Mouse (Mus musculus) megakaryocyte, embryonic 14.5 days (primary cell): ENCODE results near the gene Asb11. TPM values are rescaled to one million over a fixed set of nuclear protein-coding genes. Genes with fewer than 3 reads are reported as not detected.

Source experiments
- H3K27me3 ChIP-seq: replicated peaks from 2 replicates; pipeline ENCODE3; 2012; ENCODE audit warnings: inconsistent platforms
- H3K36me3 ChIP-seq: replicated peaks from 2 replicates; pipeline ENCODE3; 2012; ENCODE audit warnings: low read length, inconsistent platforms, mixed read lengths
- H3K4me1 ChIP-seq: 2 replicates; pipeline ENCODE4 v1.6.1; 2012; ENCODE audit warnings: inconsistent platforms
- H3K4me3 ChIP-seq: replicated peaks from 2 replicates; pipeline ENCODE3; 2012; ENCODE audit warnings: moderate library complexity, mild to moderate bottlenecking, inconsistent platforms
- H3K9me3 ChIP-seq: 2 replicates; pipeline ENCODE4 v1.6.1; 2012; ENCODE audit warnings: inconsistent platforms
- FLI1 ChIP-seq: IDR thresholded peaks from 2 replicates; pipeline ENCODE4 v1.6.1; 2012; ENCODE audit warnings: low read length, inconsistent platforms, mixed read lengths
- GATA1 ChIP-seq: IDR thresholded peaks from 3 replicates; pipeline ENCODE4 v1.6.1; 2012; ENCODE audit warnings: mixed read lengths, low read length, inconsistent platforms, borderline replicate concordance
- polyA plus RNA-seq: library from polyadenylated mRNA; stranded (reverse); fragments of >175 nt; gene quantifications from 2 replicates; pipeline ENCODE4 v1.2.3, GENCODE M21; 2012; ENCODE audit warnings: low replicate concordance; ENCODE audit not compliant: insufficient read depth

Asb11 gene
- polyA plus RNA-seq, 1 experiment, result not detected

GRCm38 (mm10) chrX:164419471-164419939 lies 17.3 kb upstream of the Asb11 start, which contains the start of gene Piga:
TSS of gene Piga (plus strand) at chrX:164419787.
- H3K4me1 ChIP-seq, result peaks cover 17% of the 10 kb centered on the region
- TF ChIP-seq FLI1 (no peak), GATA1 (no peak)
- no peaks in the 10 kb centered on the region for H3K9me3 ChIP-seq
- H3K36me3 ChIP-seq, result peaks cover 20% of the 10 kb centered on the region
- peak within 1 kb of the TSS; percentile 94 for H3K4me3 ChIP-seq
- H3K27me3 ChIP-seq, result peaks cover 2% of the 10 kb centered on the region

GRCm38 (mm10) chrX:164419955-164420354 lies 16.8 kb upstream of the Asb11 start:
- TF ChIP-seq GATA1, result no peak
- no peak for TF ChIP-seq FLI1
- Histone ChIP-seq H3K36me3 (peaks cover 20% of the 10 kb centered on the region), H3K4me1 (peaks cover 22% of the 10 kb centered on the region), H3K4me3 (peak overlapping the region; percentile 94), H3K27me3 (peaks cover 2% of the 10 kb centered on the region), H3K9me3 (no peaks in the 10 kb centered on the region)

- no peak for TF ChIP-seq GATA1
- TF ChIP-seq FLI1, result no peak
- Histone ChIP-seq H3K4me1 (peaks cover 27% of the 10 kb centered on the region), H3K4me3 (peak overlapping the region; percentile 94), H3K36me3 (peaks cover 23% of the 10 kb centered on the region), H3K27me3 (peaks cover 2% of the 10 kb centered on the region), H3K9me3 (no peaks in the 10 kb centered on the region)
Observed at GRCm38 (mm10) chrX:164420518-164420917, 16.3 kb upstream of the Asb11 start.

GRCm38 (mm10) chrX:164424821-164425220 lies 12.0 kb upstream of the Asb11 start:
- H3K4me3 ChIP-seq, result no peak overlapping the region
- TF ChIP-seq GATA1 (no peak), FLI1 (no peak)
- H3K27me3 ChIP-seq, result no peaks in the 10 kb centered on the region
- peaks cover 40% of the 10 kb centered on the region for H3K4me1 ChIP-seq
- H3K36me3 ChIP-seq, result peaks cover 47% of the 10 kb centered on the region
- no peaks in the 10 kb centered on the region for H3K9me3 ChIP-seq

GRCm38 (mm10) chrX:164427295-164427694 lies 9.5 kb upstream of the Asb11 start:
- TF ChIP-seq GATA1 (no peak), FLI1 (no peak)
- Histone ChIP-seq H3K4me1 (peaks cover 47% of the 10 kb centered on the region), H3K36me3 (peaks cover 65% of the 10 kb centered on the region), H3K4me3 (no peak overlapping the region), H3K9me3 (no peaks in the 10 kb centered on the region), H3K27me3 (no peaks in the 10 kb centered on the region)

GRCm38 (mm10) chrX:164428224-164428623 lies 8.6 kb upstream of the Asb11 start:
- TF ChIP-seq FLI1, result no peak
- TF ChIP-seq GATA1, result no peak
- H3K4me3 ChIP-seq, result no peak overlapping the region
- peaks cover 53% of the 10 kb centered on the region for H3K4me1 ChIP-seq
- H3K27me3 ChIP-seq, result no peaks in the 10 kb centered on the region
- peaks cover 58% of the 10 kb centered on the region for H3K36me3 ChIP-seq
- H3K9me3 ChIP-seq, result no peaks in the 10 kb centered on the region

- H3K36me3 ChIP-seq, result peaks cover 50% of the 10 kb centered on the region
- TF ChIP-seq FLI1 (no peak), GATA1 (no peak)
- H3K4me3 ChIP-seq, result no peak overlapping the region
- H3K27me3 ChIP-seq, result no peaks in the 10 kb centered on the region
- H3K4me1 ChIP-seq, result peaks cover 53% of the 10 kb centered on the region
- H3K9me3 ChIP-seq, result no peaks in the 10 kb centered on the region
Observed at GRCm38 (mm10) chrX:164430621-164431020, 6.2 kb upstream of the Asb11 start.

GRCm38 (mm10) chrX:164431133-164431532 lies 5.7 kb upstream of the Asb11 start:
- Histone ChIP-seq H3K27me3 (peaks cover 3% of the 10 kb centered on the region), H3K36me3 (peaks cover 48% of the 10 kb centered on the region), H3K4me1 (peaks cover 56% of the 10 kb centered on the region), H3K9me3 (no peaks in the 10 kb centered on the region), H3K4me3 (peak overlapping the region; percentile 53)
- TF ChIP-seq FLI1 (no peak), GATA1 (no peak)

GRCm38 (mm10) chrX:164431541-164431940 lies 5.3 kb upstream of the Asb11 start:
- H3K36me3 ChIP-seq, result peaks cover 48% of the 10 kb centered on the region

GRCm38 (mm10) chrX:164432682-164433081 lies 4.1 kb upstream of the Asb11 start:
- peaks cover 44% of the 10 kb centered on the region for H3K36me3 ChIP-seq
- H3K9me3 ChIP-seq, result no peaks in the 10 kb centered on the region
- TF ChIP-seq FLI1, result no peak
- no peak for TF ChIP-seq GATA1
- H3K27me3 ChIP-seq, result peaks cover 3% of the 10 kb centered on the region
- peaks cover 50% of the 10 kb centered on the region for H3K4me1 ChIP-seq
- H3K4me3 ChIP-seq, result no peak overlapping the region

More at GRCm38 (mm10) chrX:164431541-164431940, 5.3 kb upstream of the Asb11 start:
- Histone ChIP-seq H3K4me1 (peaks cover 55% of the 10 kb centered on the region), H3K9me3 (no peaks in the 10 kb centered on the region), H3K4me3 (no peak overlapping the region), H3K27me3 (peaks cover 3% of the 10 kb centered on the region)
- TF ChIP-seq GATA1, result no peak
- TF ChIP-seq FLI1, result no peak
